Mouse (Mus musculus): ENCODE data around the gene Sergef.

Sergef gene

GRCm38 (mm10) chr7:46536456-46537097 lies 103.0 kb downstream of the Sergef start:
- DNase-seq = no peak

GRCm38 (mm10) chr7:46535429-46535799 lies 104.2 kb downstream of the Sergef start:
- peak; percentile 98 for DNase-seq

GRCm38 (mm10) chr7:46534767-46535428 lies 104.7 kb downstream of the Sergef start:
- DNase-seq = no peak

DNA sequence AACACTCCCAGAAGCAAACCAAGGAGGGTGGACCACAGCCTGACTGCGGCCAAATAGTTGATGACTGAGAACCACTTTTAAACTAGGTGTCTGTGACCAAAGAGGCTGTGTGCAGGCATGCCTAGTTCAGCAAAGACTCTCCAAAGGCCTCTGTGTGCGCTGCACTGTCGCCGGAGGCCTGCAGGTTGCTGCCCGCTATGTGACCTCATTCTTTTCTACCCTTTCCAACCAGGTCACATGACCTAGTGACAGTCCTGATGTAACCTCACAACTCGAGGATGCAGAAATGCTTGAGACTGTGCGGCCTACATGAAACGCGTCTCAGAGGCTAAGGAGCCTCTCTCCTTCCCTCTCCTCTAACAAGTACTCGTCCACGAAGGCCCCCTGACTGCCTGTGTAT lies 106.1 kb downstream of the Sergef start:
- no peak for DNase-seq

- no peak for DNase-seq
Measured at GRCm38 (mm10) chr7:46531345-46531744, 108.3 kb downstream of the Sergef start.

DNA sequence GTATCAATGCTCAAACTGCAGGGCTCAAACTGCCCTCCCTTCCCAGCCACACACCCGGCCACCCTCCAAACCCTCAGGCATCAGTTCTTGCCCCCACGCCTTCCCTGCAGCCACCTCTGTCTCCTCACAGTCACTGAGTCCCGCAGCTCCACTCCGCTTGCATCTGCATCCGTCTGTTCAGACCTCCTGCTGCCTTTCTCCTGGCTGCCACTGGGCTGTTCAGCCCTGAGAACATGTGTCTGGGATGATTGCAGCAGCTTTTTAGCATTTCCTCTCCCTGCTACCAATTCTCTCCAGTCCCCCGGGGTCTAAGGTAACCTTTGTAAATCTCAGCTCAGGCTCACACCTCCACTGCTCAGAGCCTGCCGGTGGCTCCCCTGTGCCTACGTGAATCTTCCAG lies 109.7 kb downstream of the Sergef start:
- peak; percentile 18 for DNase-seq

DNA sequence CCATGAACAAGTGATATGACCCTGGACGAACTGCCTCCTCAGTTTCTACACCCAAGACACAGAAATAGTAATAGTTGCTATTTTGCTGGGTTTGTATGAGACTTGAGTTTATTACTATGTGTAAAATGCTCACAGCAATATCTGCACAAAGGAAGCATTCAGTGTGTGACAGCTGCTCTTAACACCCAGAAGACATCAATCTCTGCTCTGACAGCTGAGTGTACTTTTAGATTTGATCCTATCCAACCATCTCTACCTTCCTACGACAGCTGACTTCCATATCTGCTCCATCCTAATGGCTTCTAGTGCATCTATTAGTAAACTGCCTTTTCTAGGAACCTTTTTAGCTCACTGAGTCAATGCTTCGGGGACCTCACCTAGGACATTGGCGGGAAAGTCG lies 110.3 kb downstream of the Sergef start:
- DNase-seq = no peak

DNA sequence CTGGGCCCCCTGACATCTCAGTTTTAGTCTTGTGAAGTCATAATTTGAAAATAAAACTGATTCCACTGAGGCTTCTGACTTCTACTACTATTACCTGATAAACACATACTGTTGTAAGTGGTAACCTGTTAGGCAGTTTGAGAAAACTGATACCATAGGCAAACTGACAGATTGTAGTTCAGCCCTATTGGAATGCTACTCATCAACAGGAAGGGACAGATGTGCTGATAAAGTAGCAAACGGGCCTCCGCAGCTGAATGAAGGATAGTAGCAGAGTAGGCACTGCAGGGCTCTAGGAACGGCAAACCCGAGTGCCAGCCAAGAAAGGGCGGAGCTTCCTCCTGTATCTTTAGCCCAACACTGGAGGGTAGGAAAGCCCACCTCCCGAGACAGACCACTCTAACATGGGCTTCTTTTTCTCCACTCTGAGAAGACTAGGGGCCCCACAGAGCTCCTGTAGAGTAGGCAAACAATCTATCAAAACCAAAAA lies 112.9 kb downstream of the Sergef start:
- DNase-seq = no peak

GRCm38 (mm10) chr7:46523215-46523614 lies 116.4 kb downstream of the Sergef start:
- DNase-seq = no peak

- DNase-seq = no peak
Measured at GRCm38 (mm10) chr7:46521794-46522193, 117.8 kb downstream of the Sergef start.

GRCm38 (mm10) chr7:46519148-46519547 lies 120.5 kb downstream of the Sergef start:
- no peak for DNase-seq

GRCm38 (mm10) chr7:46517158-46517557 lies 122.4 kb downstream of the Sergef start:
- no peak for DNase-seq

- DNase-seq = no peak
Measured at GRCm38 (mm10) chr7:46515960-46516359, 123.6 kb downstream of the Sergef start.

DNA sequence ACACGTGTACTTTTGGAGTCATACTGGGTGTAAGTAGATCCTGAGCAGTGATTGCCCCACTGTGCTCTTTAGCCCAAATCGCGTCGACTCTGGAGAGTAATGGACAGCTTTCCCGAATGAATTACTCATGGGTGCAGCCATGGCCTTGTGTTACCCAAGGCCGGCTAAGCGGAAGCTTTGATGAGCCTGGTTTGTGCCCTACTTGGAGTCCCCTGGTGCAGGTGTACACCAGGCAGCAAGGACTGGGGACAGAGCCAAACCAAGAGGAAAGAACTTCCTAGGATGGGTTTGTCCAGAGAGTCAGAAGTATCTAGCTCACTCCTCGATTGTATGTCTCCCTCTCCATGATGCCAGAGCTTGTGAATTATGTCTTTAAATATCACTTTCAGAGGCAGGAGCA lies 124.6 kb downstream of the Sergef start:
- DNase-seq = no peak

DNA sequence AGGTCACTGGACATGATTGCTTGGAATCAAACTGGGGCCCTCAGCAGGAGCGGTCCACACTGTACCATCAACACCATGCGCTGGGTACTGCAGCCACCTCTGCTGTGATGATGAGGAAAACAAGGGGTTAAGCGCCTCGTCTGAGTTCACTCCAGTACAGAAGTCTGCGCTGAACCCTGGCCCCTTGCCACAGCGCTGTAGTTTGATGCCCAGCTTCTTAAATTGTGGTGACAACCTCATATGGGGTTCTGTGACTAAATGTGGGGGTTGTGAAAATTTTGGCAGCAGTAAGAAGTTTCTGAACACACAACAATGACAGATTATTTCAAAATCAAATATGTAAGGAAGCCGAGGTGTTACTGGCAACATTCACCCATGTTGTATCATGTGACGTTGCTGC lies 126.0 kb downstream of the Sergef start:
- peak; percentile 60 for DNase-seq

DNA sequence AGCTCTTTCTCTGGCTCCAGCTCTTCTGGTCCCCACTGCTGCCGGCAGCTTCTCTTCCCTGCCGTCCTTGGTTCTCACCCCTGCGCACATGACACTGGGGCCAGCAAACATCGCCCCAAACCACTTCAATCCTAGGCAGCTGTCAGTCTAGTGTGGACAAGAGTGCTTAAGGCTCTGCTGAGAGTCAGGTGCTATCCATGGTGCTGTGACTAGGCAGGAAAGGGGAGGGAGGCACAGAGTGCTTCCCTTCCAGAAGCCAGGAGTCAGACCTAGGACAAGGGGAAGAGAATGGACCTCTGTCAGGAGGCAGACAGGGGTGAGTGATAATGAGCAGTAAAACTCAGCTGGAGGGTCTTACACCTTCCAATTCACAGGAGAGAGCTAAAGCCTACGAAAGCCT lies 126.8 kb downstream of the Sergef start:
- no peak for DNase-seq

GRCm38 (mm10) chr7:46510806-46511205 lies 128.8 kb downstream of the Sergef start:
- DNase-seq = peak; percentile 66

DNA sequence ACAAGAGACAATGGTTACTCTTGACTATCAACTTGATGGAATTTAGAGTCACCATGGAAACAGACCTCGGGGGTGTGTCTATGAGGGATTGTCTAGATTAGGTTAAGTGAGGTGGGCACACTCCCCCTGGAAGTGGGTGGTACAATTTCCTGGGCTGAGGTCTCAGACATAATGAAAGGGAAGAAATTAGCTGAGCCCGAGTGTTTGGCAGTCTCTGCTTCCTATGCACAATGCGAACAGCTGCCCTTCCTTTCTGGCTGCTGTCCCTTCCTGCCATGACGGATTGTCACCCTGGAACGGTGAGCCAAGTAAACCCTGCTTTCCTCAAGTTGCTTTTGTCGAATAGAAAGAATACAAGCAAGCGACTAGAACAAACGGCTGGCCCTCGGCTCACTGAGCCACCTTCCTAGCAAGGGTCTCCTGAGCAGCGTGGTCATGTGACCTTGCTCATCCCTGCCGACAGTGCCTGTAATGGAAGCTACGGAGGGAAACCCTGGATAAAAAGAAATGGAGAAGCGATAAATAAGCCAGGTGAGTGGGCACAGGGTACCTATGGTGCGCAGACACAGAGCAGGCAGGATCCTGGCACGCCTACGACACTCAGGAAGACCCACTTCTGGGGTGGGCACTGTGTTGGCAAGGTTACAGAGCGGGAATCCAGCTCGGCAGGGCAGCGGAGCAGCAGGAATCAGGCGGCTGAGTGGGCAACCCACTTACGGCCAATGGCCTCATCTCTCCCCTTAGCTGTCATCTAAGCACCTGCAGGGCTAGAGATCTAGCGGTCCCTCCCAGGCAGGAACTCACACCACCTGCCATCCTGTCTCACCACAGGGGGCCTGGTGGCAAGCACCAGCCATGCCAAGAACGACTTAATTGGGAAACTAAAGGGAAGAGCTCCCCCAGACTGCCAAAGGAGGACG lies 130.0 kb downstream of the Sergef start:
- DNase-seq = peak; percentile 98

- DNase-seq = no peak
Measured at GRCm38 (mm10) chr7:46508590-46509318, 130.9 kb downstream of the Sergef start.

GRCm38 (mm10) chr7:46504157-46504556 lies 135.4 kb downstream of the Sergef start:
- DNase-seq = peak; percentile 64

GRCm38 (mm10) chr7:46502650-46503049 lies 137.0 kb downstream of the Sergef start:
- no peak for DNase-seq

- no peak for DNase-seq
Measured at GRCm38 (mm10) chr7:46501458-46501857, 138.1 kb downstream of the Sergef start.

- no peak for DNase-seq
Measured at GRCm38 (mm10) chr7:46499561-46499960, 140.0 kb downstream of the Sergef start.
